Mouse (Mus musculus): Measurements from ENCODE around the gene Rxfp4.

Gene Rxfp4

DNA sequence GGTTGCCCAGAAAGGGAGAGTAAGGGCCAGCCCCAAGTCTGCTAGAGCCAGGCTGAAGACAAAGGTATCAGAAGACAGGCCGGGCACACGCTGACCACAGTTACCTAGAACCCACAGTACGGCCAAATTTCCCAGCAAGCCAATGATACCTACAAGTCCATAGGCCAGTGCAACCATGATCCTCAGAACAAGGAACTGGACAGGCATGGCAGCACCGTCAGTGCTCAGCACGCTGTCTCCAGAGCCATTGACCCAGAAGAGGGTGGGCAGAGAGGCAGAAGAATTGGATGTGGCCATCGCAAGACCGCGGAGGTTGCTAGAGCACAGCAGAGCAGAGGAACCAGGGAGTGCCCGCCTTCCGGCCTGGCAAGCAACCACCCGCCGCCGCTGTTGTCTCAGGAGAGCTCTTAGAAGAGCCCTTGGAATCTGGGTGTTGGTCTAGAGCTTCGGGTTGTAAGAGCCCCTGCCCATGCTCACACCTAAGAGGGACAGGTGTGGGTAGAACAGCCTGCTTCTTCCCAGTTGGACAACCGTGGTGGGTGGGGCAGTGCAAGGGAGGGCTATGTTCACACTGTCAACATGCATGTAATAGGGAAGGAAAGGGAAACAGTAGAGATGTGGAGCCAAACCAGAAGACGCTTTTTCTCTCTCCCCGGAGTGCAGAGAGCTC, at the start of gene Rxfp4:
Gene Rxfp4 (minus strand): TSS at position 297 of the 670 bp plus-strand sequence.
- DNase-seq: no peak

DNA sequence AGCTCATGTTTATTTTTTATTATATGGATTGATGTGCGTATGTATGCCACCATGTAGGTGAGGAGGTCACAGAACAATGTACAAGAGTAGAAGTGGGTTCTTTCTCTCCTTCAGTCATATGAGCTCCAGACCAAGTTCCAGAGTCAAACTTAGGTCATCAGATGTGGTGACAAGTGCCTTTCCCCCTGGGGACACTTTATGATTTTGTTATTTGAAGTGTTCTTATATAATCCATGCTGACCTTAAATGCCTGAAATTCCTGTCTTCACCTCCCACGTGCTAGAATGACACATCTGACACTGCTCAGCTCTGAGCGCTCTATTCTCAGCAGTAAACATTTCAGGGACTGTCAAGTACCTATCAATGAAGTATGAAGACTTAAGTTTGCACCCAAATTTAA, 48.3 kb upstream of the Rxfp4 start:
- no peak for DNase-seq

DNA sequence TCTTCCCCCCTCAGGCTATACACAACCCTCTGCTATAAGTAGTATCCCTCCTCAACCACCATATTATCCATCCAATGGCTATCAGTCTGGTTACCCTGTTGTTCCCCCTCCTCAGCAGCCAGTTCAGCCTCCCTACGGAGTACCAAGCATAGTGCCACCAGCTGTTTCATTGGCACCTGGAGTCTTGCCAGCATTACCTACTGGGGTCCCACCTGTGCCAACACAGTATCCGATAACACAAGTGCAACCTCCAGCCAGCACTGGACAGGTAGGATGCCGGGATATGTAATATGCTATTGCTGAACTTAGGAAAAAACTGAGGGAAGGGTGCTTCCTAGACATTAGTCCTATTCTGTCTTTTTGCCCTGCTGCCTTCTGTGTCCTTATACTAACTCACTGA, 47.3 kb upstream of the Rxfp4 start:
- DNase-seq: no peak

DNA sequence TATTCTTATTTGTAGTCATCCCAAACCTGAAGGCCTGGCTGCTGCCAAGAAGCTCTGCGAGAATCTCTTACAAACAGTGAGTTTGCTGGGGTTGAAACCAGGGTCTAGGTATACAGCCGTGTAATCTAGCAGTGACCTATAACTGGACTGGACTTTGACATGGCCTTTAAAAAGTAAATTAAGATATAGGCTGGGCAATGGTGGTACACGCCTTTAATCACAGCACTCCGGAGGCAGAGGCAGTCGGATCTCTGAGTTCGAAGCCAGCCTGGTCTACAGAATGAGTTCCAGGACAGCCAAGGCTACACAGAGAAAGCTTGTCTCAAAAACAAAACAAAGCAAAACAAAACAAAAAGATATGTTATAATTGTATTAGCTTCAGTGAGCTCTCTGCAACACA, 45.9 kb upstream of the Rxfp4 start:
- no peak for DNase-seq

DNA sequence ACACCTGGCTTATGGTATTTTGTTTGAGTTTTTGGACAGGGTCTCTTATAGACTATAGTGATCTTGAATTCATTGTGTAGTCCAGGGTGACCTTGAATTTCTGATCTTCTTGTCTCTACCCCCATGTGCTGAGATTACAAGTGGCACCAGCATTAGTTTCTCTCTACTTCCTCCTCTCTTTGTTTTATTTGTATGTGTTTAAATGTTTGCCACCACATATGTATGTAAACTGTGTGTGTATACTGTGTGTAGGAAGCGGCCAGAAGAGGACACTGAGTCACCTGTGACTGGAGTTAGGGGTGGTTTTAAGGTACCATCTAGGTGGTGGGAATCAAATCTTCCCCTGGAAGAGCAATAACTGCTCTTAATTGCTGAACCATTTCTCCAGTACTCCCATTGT, 45.1 kb upstream of the Rxfp4 start:
- no peak for DNase-seq

DNA sequence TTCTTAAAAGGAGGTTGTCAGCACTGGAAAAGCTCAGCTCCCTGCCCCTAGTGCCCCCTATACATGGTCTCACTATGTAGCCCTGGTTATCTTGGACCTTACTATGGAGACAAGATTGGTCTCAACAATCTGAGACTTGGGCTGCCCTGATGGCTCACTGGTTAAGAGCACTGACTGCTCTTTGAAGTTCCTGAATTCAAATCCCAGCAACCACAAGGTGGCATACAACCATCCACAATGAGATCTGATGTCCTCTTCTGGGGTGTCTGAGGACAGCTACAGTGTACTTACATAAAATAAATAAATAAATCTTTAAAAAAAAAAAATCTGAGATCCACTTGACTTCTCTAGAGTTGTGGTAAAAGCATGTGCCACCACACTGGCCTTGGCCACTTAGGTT, 42.6 kb upstream of the Rxfp4 start:
- DNase-seq: no peak

DNA sequence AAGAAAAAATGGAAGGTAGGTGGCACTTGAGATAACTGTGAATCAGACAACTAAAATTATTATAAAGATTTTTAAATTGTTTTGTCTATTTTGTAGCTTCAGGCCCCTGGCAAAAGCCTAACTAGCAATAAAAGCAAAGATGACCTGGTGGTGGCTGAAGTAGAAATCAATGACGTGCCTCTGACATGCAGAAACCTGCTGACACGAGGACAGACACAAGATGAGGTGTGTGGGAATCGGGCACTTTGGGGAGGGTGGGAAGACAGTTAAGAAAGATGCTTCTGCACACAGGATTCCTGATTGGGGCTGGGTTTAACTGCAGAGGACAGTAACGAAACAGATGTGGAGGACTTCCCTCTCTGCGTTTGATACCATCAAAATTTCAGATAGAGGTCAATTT, 36.1 kb upstream of the Rxfp4 start:
- no peak for DNase-seq

DNA sequence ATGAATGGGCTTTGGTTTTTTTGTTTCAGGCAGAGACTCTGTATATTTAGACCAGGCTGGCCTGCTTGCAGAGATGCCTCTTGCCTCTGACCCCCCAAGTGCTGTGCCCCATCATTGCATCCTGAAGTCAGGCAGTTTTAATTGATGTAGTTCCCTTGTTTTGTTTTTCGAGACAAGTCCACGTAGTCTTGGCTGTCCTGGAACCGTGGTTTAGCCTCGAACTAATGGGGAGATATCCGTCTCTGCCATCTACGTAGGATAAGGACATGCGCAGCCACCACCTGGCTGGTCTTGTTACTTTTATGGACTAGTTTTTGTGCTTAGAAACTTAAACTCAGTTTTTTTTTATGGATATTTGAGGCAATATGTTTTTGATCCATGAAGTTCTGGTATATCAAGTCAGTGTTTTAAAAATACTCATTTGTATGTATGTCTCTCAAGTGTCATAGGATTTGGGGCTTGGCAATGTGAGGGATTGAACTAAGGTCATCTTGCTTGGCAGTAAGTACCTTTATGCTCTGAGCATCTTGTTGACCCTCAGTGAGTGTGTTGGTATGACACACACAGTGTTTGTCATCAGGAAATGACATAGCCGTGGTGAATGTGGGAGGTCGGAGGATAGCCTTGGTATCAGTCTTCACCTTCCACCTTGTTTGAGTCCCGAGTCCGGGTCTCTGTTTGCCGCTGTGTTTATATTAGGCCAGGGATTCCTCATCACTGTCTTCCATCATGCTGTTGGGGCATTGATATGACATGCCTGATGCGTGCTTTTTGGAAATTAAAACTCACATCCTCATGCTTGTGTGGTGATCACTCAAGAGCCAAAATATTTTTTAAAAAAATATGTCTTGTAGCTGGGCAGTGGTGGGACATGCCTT, 34.0 kb upstream of the Rxfp4 start:
- no peak for DNase-seq

DNA sequence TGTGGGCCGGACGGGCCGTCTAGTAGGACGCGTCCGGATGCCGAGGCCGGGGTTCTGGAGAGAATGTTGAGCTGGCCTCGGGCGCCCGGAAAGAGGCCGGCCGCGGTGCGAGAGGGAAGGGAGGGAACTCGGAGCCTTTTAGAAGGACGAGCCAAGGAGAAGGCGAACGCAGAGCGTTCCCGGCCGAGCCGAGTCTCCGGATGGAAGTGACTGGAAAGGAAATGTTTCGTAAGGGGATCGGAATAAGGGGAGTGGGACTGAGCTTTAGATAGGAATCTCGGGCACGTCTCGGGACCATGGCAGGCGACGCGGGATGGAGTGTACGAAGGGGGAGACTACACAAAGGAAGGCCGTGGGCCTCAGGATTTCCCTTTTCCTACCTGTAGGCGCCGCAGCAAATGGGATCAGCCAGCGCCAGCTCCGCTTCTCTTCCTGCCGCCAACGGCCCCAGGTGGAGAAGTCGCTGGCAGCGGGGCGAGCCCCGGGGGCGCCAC, 33.1 kb upstream of the Rxfp4 start:
- peak in 1 of 2 experiments; percentile 30 for DNase-seq

DNA sequence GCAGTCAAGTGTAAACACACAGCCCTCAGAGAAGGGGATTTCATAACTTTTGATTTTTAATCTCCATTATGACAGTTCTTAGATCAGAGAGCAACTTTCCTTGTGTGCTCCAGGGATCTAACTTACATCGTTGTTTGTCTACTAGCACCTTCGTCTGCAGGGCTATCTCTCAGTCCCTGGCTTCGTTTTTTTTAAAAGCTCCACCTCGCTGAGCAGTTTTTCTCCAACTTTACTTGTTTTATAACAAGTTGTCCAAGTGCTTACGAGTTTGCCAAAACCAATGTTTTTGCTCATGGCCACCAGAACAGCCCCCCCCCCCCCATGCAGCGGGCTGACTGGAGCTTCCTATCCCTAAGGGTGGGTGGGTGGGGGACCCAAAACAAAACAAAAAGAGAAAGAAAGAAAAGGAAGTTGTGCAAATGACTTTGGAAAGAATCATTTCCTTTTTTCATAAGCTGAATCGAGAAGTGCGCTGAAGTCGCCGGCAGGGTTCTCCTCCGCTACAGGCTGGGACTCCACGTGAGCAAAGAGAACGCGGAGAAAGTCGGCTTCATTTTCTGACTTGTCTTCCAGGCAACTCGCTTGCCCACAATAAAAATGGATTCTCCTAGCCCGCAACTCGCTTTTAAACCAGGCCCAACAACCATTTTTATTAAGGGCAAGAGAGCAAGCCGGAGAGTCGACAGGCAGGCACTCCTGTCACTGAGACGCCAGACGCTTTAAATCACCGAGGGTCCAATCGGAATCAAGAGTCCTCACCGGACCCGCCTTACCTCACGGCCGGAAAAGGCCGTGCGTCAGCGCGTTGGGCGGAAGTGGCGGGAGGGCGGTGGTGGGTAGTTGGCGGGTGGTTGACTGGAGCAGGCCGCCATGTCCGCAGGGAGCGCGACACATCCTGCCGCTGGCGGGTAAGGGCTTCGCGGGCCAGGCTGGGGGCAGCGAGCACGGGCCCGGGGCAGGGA, 32.3 kb upstream of the Rxfp4 start, which contains the start of gene Khdc4:
Gene Khdc4 (plus strand): TSS at position 824 of the 962 bp plus-strand sequence.
- DNase-seq: peak; percentile 96 to 97

DNA sequence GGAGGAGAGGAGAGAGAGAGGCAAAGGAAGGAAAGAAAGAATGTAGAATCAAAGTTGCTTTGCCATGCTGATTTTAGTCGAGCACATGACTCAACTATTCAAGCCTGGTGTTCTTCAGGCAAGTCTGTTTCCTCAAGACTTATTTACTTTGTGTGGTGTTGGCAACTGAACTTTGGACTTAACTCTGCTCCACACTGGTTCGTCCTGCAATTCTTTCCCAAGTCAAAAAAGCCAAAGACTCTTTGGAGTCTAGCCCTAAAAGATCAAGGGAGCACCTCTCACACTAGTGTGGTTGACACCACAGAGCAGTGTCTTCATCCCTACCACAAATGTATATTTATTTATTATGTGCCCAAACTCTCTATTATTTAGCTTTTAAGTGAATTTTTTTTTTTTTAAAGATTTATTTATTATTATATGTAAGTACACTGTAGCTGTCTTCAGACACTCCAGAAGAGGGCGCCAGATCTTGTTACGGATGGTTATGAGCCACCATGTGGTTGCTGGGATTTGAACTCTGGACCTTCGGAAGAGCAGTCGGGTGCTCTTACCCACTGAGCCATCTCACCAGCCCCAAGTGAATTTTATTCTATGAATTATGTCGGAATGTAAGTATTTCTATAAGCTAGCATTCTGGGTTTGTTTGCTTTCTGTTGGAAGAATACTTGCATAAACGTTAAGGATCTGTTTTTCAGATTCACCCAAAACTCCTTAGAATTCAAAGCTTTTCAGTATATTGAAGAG, 31.5 kb upstream of the Rxfp4 start:
- DNase-seq: no peak

DNA sequence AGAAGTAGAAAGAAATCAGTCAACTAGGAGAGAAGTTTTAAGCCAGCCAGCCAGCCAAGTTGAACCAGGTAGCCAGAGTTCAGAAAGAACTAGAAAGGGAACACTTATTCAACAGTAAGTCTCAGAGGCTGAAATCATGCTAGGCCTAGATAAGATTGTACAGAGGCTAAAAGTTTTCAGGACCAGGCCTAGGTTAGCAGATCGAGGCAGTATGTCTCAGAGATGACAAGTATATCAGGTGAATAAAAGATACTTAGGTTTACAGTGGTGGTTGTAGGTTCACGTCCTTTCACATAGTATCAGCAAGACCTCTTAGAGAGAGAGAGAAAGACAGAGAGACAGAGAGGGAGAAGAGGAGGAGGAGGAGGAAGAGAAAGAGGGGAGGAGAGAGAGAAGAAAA, 30.9 kb upstream of the Rxfp4 start:
- DNase-seq: no peak

DNA sequence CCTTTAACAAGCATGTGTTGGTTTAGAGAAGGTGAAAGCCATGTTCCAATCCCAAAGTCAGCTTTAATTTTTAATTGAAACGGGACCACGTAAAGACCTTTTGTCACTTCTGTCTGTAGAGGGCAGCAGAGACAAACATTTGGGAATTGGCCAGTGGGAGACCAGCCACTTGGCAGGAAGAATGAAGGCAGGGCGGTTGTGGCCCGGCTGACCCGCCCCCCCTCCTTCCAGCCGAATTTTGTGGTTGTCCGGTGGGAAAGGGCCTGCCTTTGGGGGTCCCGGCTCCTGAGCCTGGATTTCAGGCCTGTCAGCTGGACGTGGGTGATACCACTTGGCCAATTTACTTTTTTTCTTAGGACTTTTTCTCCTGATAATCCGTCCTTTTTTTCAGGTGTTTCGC, 24.5 kb upstream of the Rxfp4 start:
- DNase-seq: peak in 1 of 2 experiments; percentile 19

DNA sequence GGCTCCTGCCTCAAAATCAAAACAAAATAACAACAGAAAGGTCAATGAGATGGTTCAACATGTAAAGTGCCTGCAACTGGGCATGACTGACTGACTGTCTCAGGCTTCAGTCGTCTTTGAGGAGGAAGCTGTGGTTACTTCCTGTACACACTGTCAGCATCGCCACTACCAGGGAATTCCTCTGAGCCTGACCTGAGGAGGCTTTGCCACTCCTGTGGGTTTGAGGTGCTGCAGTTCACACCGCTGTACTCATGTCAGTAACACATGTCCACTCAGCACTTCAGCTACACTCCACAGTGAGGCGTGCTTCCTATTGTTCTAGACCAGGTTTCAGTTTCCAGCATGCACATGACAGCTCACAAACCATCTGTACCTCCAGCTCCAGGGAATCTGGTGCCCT, 11.2 kb upstream of the Rxfp4 start:
- DNase-seq: no peak

DNA sequence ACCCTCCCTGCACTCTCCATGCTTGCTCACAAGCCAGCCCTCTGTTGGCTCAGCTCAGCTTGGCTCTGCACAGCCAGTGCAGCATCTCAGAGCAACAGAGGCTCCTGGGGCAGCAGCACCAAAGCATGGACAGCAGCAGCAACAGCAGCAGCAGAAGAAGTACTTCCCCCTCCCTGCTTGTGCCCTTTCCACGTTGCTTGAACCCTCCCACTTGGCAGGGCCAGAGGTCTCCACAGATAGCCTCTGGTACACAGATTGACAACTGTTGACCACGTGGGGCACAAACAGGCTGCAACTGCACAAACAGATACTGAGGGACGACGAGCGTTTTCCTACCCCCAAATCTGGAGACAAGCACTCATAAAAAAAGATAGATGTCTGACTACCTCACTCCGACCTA, 6.9 kb upstream of the Rxfp4 start:
- no peak for DNase-seq

DNA sequence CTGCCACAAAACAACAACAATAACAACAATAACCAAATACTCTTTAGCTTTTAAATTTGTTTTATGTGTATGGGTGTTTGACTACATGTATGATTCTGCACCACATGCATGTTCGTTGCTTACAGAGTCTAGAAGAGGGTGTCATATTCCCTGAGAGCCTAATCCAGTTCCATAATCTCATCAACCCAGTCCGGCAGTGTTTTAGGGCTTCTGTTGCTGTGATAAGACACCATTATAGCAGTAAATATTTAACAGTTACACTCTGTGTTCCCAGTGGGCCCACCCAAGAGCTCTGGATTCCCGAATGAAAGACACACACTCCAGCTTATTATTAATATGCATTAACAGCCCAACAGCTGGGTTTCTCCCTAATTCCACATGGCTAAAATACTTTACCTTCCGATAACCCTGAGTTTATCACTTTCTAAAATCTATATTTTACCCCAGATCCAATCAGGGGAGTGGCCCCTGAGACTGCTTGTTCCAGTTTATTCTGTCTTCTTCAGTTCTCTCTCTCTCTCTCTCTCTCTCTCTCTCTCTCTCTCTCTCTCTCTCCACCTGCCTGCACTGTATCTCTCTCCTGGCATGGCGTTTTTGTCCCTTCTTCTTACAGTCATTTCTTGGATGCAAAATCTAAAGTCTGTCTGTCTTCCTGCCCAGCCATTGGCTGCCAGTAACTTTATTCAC, 5.6 kb upstream of the Rxfp4 start:
- no peak for DNase-seq

DNA sequence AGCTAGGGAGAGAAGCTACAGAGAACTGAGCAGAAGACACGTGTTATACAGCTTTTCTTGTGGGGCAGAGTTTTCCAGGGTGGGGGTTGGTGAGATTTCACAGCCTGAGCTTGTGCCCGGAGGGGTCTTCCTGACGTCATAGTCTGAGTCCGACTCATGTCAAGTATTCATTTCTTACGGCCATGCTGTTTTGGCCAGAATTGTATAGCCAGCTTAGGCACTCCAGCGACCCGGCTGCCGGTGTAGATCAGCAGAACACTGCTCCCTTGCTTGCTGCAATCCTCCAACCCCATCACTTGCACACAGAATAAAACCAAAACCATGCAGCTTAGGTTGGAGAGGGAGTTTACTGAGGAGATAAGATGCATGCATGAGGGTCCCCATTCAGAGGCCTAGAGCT, 2.7 kb upstream of the Rxfp4 start:
- DNase-seq: no peak

DNA sequence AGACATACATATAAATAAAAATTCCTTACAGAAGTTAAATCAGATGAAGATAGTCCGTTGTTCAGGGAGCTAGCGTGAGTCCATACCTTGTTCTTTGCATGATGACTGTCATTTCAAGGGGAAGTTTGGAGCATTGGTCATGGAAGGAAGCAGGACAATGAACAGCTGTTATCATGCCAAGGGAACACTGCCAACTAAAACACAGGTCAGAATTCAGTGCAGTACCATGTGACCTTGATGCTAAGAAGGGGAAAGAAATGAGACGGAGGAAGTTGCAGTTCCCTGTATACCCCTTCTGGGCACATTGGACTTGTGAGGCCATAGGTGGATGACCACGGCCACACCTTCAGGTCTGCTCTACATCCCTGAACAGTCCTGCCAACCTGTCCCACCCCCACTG, 1.7 kb upstream of the Rxfp4 start:
- no peak for DNase-seq

DNA sequence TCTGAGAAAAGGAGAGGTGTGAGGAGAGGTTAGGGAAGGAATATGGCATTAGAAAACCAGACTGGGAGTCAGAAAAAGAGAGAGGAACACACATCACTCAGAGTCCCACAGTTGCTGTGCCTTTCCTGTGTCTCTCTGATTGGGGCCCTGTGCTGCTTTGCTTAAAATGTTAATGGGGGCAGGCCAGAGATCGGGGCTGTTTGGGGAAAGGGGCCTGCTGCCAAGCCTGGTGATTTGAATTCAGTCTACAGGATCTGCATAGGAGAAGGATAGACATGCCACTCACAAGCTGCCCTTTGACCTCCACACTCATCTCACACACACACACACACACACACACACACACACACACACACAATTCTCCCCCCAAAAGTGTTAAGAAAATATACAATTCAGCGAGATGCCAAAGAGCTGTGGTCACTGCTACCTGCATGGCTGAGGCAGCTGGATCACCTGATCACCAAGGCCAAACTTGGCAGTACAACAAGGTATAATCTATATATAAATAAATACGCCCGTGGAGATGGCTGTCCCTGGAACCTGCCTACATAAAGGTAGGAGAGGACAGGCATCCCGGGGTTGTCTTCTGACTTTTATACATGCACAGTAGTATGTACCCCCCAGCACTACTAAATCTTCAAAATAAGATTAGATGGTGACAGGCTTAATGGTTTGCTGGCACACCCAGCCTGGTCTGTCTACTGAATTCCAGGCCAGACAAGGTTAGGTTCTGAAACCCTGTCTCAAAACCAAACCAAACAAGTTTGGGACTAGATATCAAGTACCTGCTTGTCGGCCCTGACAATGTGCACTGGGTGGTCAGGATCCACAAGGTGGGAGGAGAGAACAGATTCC, 801 bp upstream of the Rxfp4 start:
- no peak for DNase-seq
